Mouse (Mus musculus) monocyte, adult 2 months (primary cell): ENCODE data around the gene Ints3.
"Not testable (repeated sequence)": the region's sequence is repeated elsewhere in the genome, so short reads cannot be mapped to it uniquely, and the experiment has no call there.

Experiments
- DNase-seq, 2 experiments: peaks; one replicate each; pipeline ENCODE4 v3.0.0; 2022; ENCODE audit warnings: low spot score in 2 of 2, low read depth in 1 of 2

Gene Ints3

DNA sequence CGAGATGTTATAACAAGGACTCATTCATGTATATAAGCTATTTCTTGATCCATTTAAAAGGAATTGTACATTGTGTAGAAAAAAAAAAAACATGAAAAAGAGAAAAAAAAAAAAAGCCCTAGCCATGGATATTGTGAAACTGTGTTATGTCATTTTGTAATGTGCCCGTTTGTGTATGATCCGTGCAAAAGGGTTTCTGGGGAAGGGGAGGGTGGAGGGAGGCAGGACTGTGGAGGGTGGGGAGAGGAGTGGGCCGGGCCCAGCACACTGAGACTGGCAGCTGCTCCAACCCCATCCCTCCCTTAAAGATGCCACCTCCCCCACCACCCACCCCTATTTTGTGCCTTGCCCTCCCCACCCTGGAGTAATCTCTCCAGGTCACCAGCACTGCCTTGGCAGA, 71.9 kb downstream of the Ints3 start:
- no peak for DNase-seq

GRCm38 (mm10) chr3:90359230-90359629, 74.2 kb downstream of the Ints3 start:
- DNase-seq: no peak

DNA sequence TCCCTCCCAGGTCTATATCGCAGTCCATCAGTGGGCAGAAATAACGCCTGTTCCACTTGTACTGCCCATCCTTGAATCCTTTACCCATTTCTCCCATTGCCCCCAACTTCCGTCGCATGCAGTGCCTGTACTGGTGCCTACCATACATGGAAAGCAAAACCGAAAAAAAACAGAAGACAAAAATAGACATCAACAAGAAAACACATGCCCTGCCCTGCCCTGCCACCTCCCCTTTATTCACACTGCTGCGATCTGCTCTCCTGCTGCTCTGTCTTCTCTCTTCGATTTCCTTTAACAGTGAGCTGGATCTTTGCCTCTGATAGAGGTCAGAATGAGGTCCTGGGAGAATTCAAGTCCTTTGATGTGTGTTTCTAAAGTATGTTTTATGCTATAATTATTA, 75.5 kb downstream of the Ints3 start:
- no peak for DNase-seq

GRCm38 (mm10) chr3:90347847-90348246, 85.6 kb downstream of the Ints3 start:
- DNase-seq: no peak

GRCm38 (mm10) chr3:90342853-90343252, 90.6 kb downstream of the Ints3 start:
- DNase-seq: not testable (repeated sequence)
